Mouse (Mus musculus): Measurements from ENCODE around the gene Mrpl35.

GRCm38 (mm10) chr6:71836811-71837210 lies 10.0 kb upstream of the Mrpl35 start:
- TF ChIP-seq CTCF (IDR thresholded peaks at IDR 0.05; ENCODE audit: extremely low read depth, insufficient read depth, insufficient read length, insufficient replicate concordance) (no peak), POLR2A (IDR thresholded peaks at IDR 0.05; ENCODE audit: low read depth, low read length) (no peak)
